Mouse (Mus musculus): ENCODE results near the gene 1700001O22Rik.

DNA sequence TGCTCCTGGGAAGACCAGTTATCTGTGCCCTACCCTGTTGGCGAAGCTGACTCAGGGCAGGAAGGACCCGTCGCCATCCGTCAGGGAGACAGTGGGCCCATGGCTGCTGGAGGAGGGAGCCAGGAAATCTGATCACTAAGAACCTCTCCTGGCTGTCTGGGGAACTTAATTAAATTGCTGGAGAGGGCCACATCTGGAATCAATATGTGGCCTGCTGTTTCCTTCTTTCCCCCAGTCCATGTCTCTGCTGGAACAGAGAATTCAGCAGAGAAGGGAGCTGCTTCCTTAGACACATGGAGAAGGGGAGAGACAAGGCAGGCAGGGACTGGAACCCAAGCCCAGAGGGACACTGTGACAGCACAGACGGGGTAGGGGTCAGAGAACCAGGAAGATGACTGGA lies 30.2 kb upstream of the 1700001O22Rik start:
- no peak for TF ChIP-seq POLR2A (IDR thresholded peaks at IDR 0.05; ENCODE audit: insufficient read depth, low read depth, low read length)
- no peak for TF ChIP-seq EP300 (IDR thresholded peaks at IDR 0.05; ENCODE audit: insufficient read depth, low read depth, low read length)
- no peak for TF ChIP-seq CTCF (IDR thresholded peaks at IDR 0.05)
